Mouse (Mus musculus): ENCODE measurements around the gene Rassf3.

DNA sequence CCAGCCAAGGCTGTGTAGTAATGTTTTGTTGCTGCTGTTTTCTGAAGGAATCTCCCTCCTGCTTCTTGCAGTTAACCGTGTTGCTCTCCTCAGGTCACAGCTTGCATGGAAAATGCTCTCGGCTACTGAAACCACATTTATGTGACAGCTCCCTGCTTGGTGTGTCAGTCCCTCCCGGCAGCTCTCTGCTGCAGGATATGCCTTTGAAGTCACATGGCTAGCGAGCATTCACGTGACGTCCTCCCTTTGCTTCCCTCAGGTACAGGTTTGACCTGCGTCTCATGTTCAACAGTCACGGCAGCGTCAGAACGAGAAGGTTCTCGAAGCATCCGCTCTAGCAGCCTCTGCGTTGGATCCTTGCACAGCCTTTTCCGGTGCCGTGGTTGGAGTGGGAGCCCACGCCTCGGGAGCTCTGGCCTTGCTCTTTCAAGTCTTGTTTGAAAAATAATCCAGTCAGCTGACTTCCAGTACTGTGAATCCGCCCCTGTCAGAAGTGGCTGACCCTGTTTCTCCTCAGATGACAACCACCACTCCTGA, 81.3 kb downstream of the Rassf3 start:
- TF ChIP-seq POLR2A (IDR thresholded peaks at IDR 0.05; ENCODE audit: extremely low read depth, insufficient read depth, low read length) (no peak), CTCF (IDR thresholded peaks at IDR 0.05; ENCODE audit: low read depth, low read length) (no peak)
